Mouse (Mus musculus) sigmoid colon, adult 10 weeks (tissue): ENCODE results near the gene Kpna1. TPM values are rescaled to one million over a fixed set of nuclear protein-coding genes. Genes with fewer than 3 reads are reported as not detected.

Source experiments
- polyA plus RNA-seq: library from polyadenylated mRNA; stranded (reverse); fragments of 350-450 nt; fragmentation: Illumina TruSeq; extraction: RNeasy Lipid Tissue Mini Kit (QIAGEN cat#74804); gene quantifications from one replicate; pipeline ENCODE4 v1.2.3, GENCODE M21; 2014; ENCODE audit warnings: low read depth, low replicate concordance

Gene Kpna1
- 94.7 TPM for polyA plus RNA-seq

DNA sequence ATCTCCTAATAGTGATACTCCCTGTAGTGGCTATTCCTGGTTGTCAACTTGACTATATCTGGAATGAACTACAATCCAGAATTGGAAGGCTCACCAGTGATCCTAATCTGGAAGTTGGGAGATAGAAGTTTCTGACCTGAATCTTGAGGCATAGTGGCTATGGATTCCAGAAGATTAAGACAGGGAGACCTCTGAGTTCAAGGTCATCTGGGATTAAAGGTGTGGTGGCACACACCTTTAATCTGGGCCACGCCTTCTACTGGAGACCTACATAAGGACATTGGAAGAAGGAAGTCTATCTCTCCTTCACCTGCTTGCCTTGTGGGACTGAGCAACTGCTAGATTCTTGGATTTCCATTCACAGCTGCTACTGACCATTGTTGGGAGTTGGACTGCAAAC, at the start of gene Kpna1:
TSS of gene Kpna1 (plus strand) at position 301 of the 400 bp plus-strand sequence.

DNA sequence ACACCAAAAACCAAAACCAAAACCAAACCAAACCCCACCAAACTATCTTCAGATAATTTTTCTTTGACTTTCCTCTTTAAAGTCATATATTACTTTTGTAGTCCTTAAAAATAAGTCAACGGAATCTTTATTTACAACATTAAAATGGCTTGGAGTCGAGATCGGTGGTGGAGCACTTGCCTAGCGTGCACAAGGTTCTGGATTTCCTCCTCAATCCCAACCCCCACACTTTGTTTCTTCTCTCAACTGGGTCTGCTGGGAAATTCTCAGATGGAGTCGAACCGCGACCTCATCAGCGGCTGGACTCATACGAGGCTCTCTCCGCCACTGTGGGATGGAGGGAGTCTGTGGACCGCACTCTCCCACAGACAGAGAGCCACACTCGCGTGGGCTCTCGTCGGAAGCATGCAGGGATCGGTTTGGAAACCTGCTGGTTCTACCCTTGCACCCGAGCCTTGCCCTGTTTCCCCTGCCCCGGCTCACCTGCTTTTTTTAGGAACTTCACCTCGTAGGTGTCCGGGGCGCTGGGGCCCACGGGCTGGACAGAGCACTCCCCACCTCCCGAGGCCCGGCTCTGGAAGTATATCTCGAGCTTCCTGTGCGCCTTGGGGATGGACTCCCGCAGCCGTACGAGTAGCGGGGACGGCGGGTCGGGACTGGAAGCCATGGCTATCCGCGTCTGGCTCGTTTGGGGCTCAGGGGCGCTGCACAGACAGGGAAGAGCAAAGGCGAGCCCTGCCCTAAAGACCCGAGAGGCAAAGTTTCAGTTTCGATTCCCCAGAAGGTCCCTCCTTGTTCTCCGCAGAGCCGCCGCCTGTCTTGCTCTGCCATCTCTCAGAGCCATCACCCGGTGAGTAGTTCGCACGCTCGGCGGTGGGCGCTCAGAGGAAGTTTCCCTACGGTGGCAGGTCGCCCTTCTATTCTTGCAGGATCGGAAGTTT, 40.1 kb upstream of the Kpna1 start, which contains the start of the genes Parp9 and Dtx3l:
TSS of gene Parp9 (plus strand) at position 260 of the 941 bp plus-strand sequence.
TSS of gene Dtx3l (minus strand) at position 941 of the 941 bp plus-strand sequence.

DNA sequence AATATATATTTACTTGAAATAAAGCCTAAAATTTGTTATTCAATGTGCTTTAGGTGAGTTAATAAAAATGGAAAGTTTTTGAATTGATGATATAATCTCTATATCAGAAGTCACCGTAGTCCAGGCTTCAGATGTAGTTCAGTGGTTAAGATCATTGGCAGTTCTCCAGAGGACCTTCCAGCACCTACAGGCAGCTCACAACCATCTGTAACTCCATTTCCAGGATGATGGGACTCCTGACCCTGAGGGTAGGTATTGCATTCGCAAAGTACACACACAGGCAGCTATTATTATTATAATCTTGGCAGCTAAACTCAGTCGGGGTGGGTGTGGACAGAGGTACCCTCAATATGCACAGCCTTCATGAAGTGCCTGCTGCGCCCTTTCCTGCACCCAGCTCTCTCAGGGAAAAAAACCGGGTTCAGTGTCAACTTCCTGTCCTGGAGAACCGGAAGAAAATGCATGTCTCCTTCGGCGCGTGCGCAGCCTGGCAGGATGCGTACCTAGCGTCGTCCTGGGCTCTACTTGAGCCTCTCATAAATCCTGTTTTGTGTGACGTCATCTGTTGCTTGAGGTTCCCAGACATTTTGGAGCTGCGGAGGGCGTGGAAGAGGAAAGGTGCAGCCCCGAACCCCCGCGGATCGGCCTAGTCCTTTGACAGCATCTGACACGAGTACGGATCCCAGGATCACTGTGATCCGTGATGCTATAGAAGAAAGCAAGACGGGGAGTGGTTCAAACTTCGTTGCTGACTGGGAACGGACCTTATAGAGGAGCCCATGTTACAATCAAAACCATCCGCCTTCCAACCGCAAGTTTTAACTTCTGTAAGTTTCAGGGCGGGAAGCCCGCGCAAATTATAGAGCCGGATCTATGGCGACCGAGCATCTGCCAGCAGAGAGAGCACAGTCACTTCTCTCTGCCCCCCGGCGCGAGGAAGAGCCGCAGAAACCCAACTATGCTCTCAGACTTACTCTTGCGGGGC, 62.4 kb downstream of the Kpna1 start, which contains the start of gene Wdr5b:
TSS of gene Wdr5b (plus strand) at position 551 of the 985 bp plus-strand sequence.

DNA sequence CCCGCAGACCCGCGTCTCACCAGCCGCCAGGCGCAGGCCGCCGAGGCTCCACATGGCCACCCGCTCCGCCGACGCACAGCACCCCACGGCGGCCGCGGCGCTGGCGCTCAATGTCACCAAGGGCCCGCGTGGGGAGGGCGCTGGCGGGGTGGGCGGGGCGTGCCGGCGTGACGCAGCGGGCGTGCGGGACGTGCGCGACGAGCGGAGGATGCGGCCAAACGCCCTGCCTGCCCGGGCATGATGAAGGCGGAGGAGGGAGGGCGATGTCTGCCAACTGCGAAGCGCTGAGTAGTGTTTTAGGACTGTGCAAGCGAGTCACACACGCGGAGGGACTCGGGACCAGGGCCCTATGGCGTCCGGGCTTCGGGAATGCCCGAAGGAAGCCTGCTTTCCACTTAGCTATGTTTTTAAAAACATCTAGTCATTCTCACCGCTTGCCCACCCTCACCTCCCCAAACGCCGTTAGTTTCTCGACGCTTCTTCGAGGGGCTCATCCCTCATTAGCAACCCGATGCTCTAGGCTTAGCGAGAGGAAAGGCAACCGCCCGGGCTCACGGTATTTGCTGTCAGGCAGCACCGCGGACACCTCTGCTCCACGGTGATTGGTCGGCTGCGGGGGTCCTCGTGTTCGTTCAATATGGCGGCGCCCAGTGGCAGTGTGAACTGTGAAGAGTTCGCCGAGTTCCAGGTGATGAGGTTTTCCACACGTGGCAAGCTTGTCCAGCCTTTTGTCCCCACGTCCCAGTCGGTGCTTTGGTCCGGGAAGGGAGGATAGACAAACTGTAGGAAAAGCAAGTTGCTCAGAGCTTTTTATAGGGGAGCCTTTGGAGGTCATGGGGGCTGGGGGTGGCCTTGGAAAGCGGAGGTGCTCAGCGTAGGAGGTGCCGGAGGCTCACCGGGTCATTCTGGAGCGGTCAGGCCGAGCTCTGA, 93.2 kb downstream of the Kpna1 start, which contains the start of the genes Fam162a and Ccdc58:
TSS of gene Fam162a (minus strand) at position 145 of the 930 bp plus-strand sequence.
TSS of gene Ccdc58 (plus strand) at position 236 of the 930 bp plus-strand sequence.

Other genes starting within 250 kb of the Kpna1 start
- gene Dirc2, start 209.4 kb upstream of the Kpna1 start, polyA plus RNA-seq = 29.0 TPM
- 4.2 TPM for gene Hspbap1, start 208.4 kb upstream of the Kpna1 start, polyA plus RNA-seq
- gene Parp14, start 107.2 kb upstream of the Kpna1 start, polyA plus RNA-seq = 58.3 TPM
- gene Parp9, start 40.3 kb upstream of the Kpna1 start, polyA plus RNA-seq = 97.8 TPM
- gene Dtx3l, start 39.6 kb upstream of the Kpna1 start, polyA plus RNA-seq = 76.8 TPM
- 9.1 TPM for gene Wdr5b, start 62.4 kb downstream of the Kpna1 start, polyA plus RNA-seq
- gene Fam162a, start 92.8 kb downstream of the Kpna1 start, polyA plus RNA-seq = 166 TPM
- gene Ccdc58, start 92.9 kb downstream of the Kpna1 start, polyA plus RNA-seq = 158 TPM
- 7.3 TPM for gene Csta1, start 152.5 kb downstream of the Kpna1 start, polyA plus RNA-seq
- gene Stfa2l1, start 178.1 kb downstream of the Kpna1 start, polyA plus RNA-seq = not detected
- not detected for gene Gm5483, start 205.5 kb downstream of the Kpna1 start, polyA plus RNA-seq
- not detected for gene Gm5416, start 231.7 kb downstream of the Kpna1 start, polyA plus RNA-seq
- 8.7 TPM for gene 2010005H15Rik, start 242.7 kb downstream of the Kpna1 start, polyA plus RNA-seq